ENCODE assay signal across 9 mouse cellular contexts in the genomic region with DNA sequence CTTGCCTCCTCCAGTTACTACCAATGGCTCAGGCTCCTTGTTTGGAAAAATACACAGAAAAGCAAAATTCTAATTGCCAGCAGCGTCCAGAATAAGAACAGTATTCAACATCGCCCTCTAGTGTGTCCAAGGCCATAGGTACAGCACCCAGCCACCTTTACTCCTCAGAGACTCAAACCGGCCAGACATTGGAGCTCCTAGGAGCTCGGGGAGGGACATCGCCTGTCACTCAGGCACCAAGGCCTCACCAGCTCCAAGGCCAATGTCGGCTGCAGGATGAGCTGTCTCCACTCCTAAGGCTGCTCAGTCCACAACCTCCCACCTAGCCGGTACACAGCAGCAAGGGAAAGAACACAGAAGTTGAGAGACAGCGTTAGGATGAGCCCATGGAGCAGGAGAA.
DNase-seq lines count a peak whose midpoint lies in the region; ATAC-seq and TF ChIP-seq lines count a peak whose summit lies in the region.
"Had no signal": no experiment of that assay in that cellular context is flagged by ENCODE, and none has a peak within 500 bp of the region (broad histone marks: within the 10 kb centered on the region; RNA-seq: fewer than 3 reads in every experiment).

No protein-coding gene starts in this region.

- peak overlapping the region; percentile 32; the same call in 1 of the 2 replicates for H3K4me2 ChIP-seq in heart, embryonic 15.5 days
- peak overlapping the region; percentile 46; the same call in 1 of the 2 replicates for H3K4me2 ChIP-seq in hindbrain, embryonic 14.5 days (replicated peaks)
- peak overlapping the region; percentile 40; the same call in 1 of the 2 replicates for H3K4me2 ChIP-seq in liver, embryonic 12.5 days
- H3K4me2 ChIP-seq in stomach, embryonic 14.5 days (replicated peaks; ENCODE audit: low read depth, low read length): no peak overlapping the region

- peaks cover 22% of the 10 kb centered on the region for H3K4me1 ChIP-seq in heart, embryonic 15.5 days (replicated peaks)
- H3K4me1 ChIP-seq in heart, embryonic 10.5 days: peaks cover 26% of the 10 kb centered on the region
- peaks cover 3% of the 10 kb centered on the region for H3K4me1 ChIP-seq in ES-Bruce4 (ENCODE audit: control insufficient read depth, insufficient read depth, low read length)
- peaks cover 28% of the 10 kb centered on the region for H3K4me1 ChIP-seq in cerebellum, adult 2 months (ENCODE audit: control insufficient read depth, insufficient read depth, low read length)
- peaks cover 18% of the 10 kb centered on the region for H3K4me1 ChIP-seq in hindbrain, embryonic 14.5 days (replicated peaks; ENCODE audit: control insufficient read depth, insufficient read depth, low read length)
- H3K4me1 ChIP-seq in liver, embryonic 12.5 days: 0 out of 2 replicates have a peak, but pooled peaks cover 11% of the 10 kb centered on the region
- peaks cover 7% of the 10 kb centered on the region; the same call in 1 of the 2 replicates for H3K4me1 ChIP-seq in stomach, embryonic 14.5 days (ENCODE audit: control insufficient read depth, insufficient read depth, low read length)

- H3K27ac ChIP-seq in heart, embryonic 15.5 days: no peak overlapping the region
- no peak overlapping the region for H3K27ac ChIP-seq in heart, embryonic 10.5 days
- H3K27ac ChIP-seq in ES-Bruce4 (ENCODE audit: insufficient read depth, low read length): no peak overlapping the region
- H3K27ac ChIP-seq in cerebellum, adult 2 months (ENCODE audit: insufficient read depth, low read length): peak overlapping the region; percentile 90
- 0 out of 2 replicates have a peak overlapping the region, but pooled peaks have one; percentile 89 for H3K27ac ChIP-seq in hindbrain, embryonic 14.5 days
- H3K27ac ChIP-seq in liver, embryonic 12.5 days: no peak overlapping the region
- no peak overlapping the region for H3K27ac ChIP-seq in stomach, embryonic 14.5 days (ENCODE audit: low read length)
- H3K27ac ChIP-seq: limb, embryonic 15.5 days had no signal

- H3K27me3 ChIP-seq in heart, embryonic 15.5 days: no peaks in the 10 kb centered on the region
- H3K27me3 ChIP-seq in heart, embryonic 10.5 days (ENCODE audit: insufficient read depth, poor library complexity, severe bottlenecking): no peaks in the 10 kb centered on the region
- H3K27me3 ChIP-seq in ES-Bruce4 (ENCODE audit: control insufficient read depth, insufficient read depth, low read length, poor library complexity, severe bottlenecking): no peaks in the 10 kb centered on the region
- H3K27me3 ChIP-seq in cerebellum, adult 2 months (ENCODE audit: control insufficient read depth, insufficient read depth, low read length): no peaks in the 10 kb centered on the region
- H3K27me3 ChIP-seq in hindbrain, embryonic 14.5 days (ENCODE audit: control insufficient read depth, insufficient read depth, low read length): no peaks in the 10 kb centered on the region
- no peaks in the 10 kb centered on the region for H3K27me3 ChIP-seq in liver, embryonic 12.5 days (replicated peaks)
- H3K27me3 ChIP-seq in stomach, embryonic 14.5 days (ENCODE audit: control insufficient read depth, insufficient read depth, low read length): no peaks in the 10 kb centered on the region
- H3K27me3 ChIP-seq: limb, embryonic 15.5 days had no signal

- no peak; the same call in 1 of the 2 replicates for ATAC-seq in heart, embryonic 15.5 days (replicated peaks; ENCODE audit: insufficient number of reproducible peaks, insufficient read depth, low FRiP score, low read depth)
- no peak for ATAC-seq in hindbrain, embryonic 14.5 days (ENCODE audit: low FRiP score)
- no peak for ATAC-seq in liver, embryonic 12.5 days
- ATAC-seq in stomach, embryonic 14.5 days (ENCODE audit: insufficient number of reproducible peaks, insufficient read depth, low FRiP score, low read depth): 0 out of 2 replicates have a peak, but pooled peaks have one; percentile 29

- 28% methylated on average over 8 of the region's 8 CpGs for WGBS in heart, embryonic 15.5 days
- WGBS in heart, embryonic 10.5 days: 32% methylated on average over 8 of the region's 8 CpGs
- WGBS in cerebellum, adult 2 months: 18% methylated on average over 8 of the region's 8 CpGs
- WGBS in hindbrain, embryonic 14.5 days: 37% methylated on average over 8 of the region's 8 CpGs
- WGBS in liver, embryonic 12.5 days (ENCODE audit: insufficient replicate concordance): 35% methylated on average over 8 of the region's 8 CpGs
- WGBS in stomach, embryonic 14.5 days: 40% methylated on average over 8 of the region's 8 CpGs

- DNase-seq in heart, embryonic 10.5 days (ENCODE audit: low spot score): no peak
- peak; percentile 80 to 87 for DNase-seq in cerebellum, adult 2 months
- DNase-seq in hindbrain, embryonic 14.5 days (ENCODE audit: low spot score): peak; percentile 48
- no peak for DNase-seq in yolk sac, embryonic 10.5 days (ENCODE audit: low spot score)

- no peak for TF ChIP-seq POLR2A in ES-Bruce4 (IDR thresholded peaks at IDR 0.05; ENCODE audit: insufficient read depth, low read length)
- TF ChIP-seq POLR2A in cerebellum, adult 2 months (IDR thresholded peaks at IDR 0.05; ENCODE audit: borderline replicate concordance, insufficient read depth, low read length): peak; percentile 28; the same call in 1 of the 2 replicates

- H3K9me3 ChIP-seq in heart, embryonic 15.5 days (replicated peaks): no peaks in the 10 kb centered on the region
- no peaks in the 10 kb centered on the region for H3K9me3 ChIP-seq in heart, embryonic 10.5 days
- no peaks in the 10 kb centered on the region for H3K9me3 ChIP-seq in ES-Bruce4 (replicated peaks; ENCODE audit: control insufficient read depth, insufficient read depth, low read length, poor library complexity, severe bottlenecking)
- H3K9me3 ChIP-seq in hindbrain, embryonic 14.5 days (ENCODE audit: control insufficient read depth, low read length): no peaks in the 10 kb centered on the region
- no peaks in the 10 kb centered on the region for H3K9me3 ChIP-seq in liver, embryonic 12.5 days (replicated peaks)
- no peaks in the 10 kb centered on the region for H3K9me3 ChIP-seq in stomach, embryonic 14.5 days (ENCODE audit: control insufficient read depth, low read depth, low read length)
- H3K9me3 ChIP-seq: limb, embryonic 15.5 days had no signal

- H3K36me3 ChIP-seq in heart, embryonic 15.5 days: no peaks in the 10 kb centered on the region
- no peaks in the 10 kb centered on the region for H3K36me3 ChIP-seq in heart, embryonic 10.5 days
- no peaks in the 10 kb centered on the region for H3K36me3 ChIP-seq in ES-Bruce4 (ENCODE audit: control insufficient read depth, insufficient read depth, low read length, poor library complexity, severe bottlenecking)
- no peaks in the 10 kb centered on the region for H3K36me3 ChIP-seq in hindbrain, embryonic 14.5 days (replicated peaks; ENCODE audit: control insufficient read depth, insufficient read depth)
- H3K36me3 ChIP-seq in liver, embryonic 12.5 days: no peaks in the 10 kb centered on the region
- no peaks in the 10 kb centered on the region for H3K36me3 ChIP-seq in stomach, embryonic 14.5 days (ENCODE audit: control insufficient read depth, insufficient read depth, low read length)
- H3K36me3 ChIP-seq: limb, embryonic 15.5 days had no signal

- TF ChIP-seq EP300 in ES-Bruce4 (IDR thresholded peaks at IDR 0.05; ENCODE audit: insufficient read depth, low read depth, low read length): no peak

- H3K9ac ChIP-seq in heart, embryonic 15.5 days: no peak overlapping the region
- no peak overlapping the region for H3K9ac ChIP-seq in ES-Bruce4 (ENCODE audit: low read depth, poor library complexity, severe bottlenecking)
- H3K9ac ChIP-seq in hindbrain, embryonic 14.5 days: peak overlapping the region; percentile 55; the same call in 1 of the 2 replicates
- H3K9ac ChIP-seq in liver, embryonic 12.5 days: no peak overlapping the region
- no peak overlapping the region for H3K9ac ChIP-seq in stomach, embryonic 14.5 days (replicated peaks; ENCODE audit: low read depth, low read length)

- TF ChIP-seq CTCF in ES-Bruce4 (IDR thresholded peaks at IDR 0.05; ENCODE audit: low read depth, low read length): peak; percentile 35
- peak; percentile 67; the same call in 1 of the 2 replicates for TF ChIP-seq CTCF in cerebellum, adult 2 months (IDR thresholded peaks at IDR 0.05; ENCODE audit: borderline replicate concordance, insufficient read depth, low read depth, low read length)

- H3K4me3 ChIP-seq in heart, embryonic 15.5 days: no peak overlapping the region
- no peak overlapping the region for H3K4me3 ChIP-seq in heart, embryonic 10.5 days
- H3K4me3 ChIP-seq in ES-Bruce4 (ENCODE audit: low read depth, low read length): peak overlapping the region; percentile 70
- H3K4me3 ChIP-seq in cerebellum, adult 2 months (replicated peaks; ENCODE audit: insufficient read depth, low read depth, low read length): peak overlapping the region; percentile 17
- no peak overlapping the region for H3K4me3 ChIP-seq in hindbrain, embryonic 14.5 days (replicated peaks; ENCODE audit: low read length)
- no peak overlapping the region for H3K4me3 ChIP-seq in liver, embryonic 12.5 days
- no peak overlapping the region for H3K4me3 ChIP-seq in stomach, embryonic 14.5 days (ENCODE audit: low read depth, low read length)
- H3K4me3 ChIP-seq: limb, embryonic 15.5 days had no signal

Comparison
In these comparisons a context has a peak if more than half of its experiments do, and no peak if none do; other contexts are left out.
1. H3K27ac ChIP-seq: peak in cerebellum, adult 2 months (single experiment) and hindbrain, embryonic 14.5 days (single experiment); none in heart, embryonic 15.5 days (single experiment), heart, embryonic 10.5 days (single experiment), ES-Bruce4 (single experiment), liver, embryonic 12.5 days (single experiment) and stomach, embryonic 14.5 days (single experiment).
2. H3K4me3 ChIP-seq: peak in ES-Bruce4 (single experiment) and cerebellum, adult 2 months (single experiment); none in heart, embryonic 15.5 days (single experiment), heart, embryonic 10.5 days (single experiment), hindbrain, embryonic 14.5 days (single experiment), liver, embryonic 12.5 days (single experiment) and stomach, embryonic 14.5 days (single experiment).
3. DNase-seq: peak in cerebellum, adult 2 months (2 of 2) and hindbrain, embryonic 14.5 days (single experiment); none in heart, embryonic 10.5 days (single experiment) and yolk sac, embryonic 10.5 days (single experiment).